Mouse (Mus musculus) frontal cortex, postnatal 25 days (tissue): Measurements from ENCODE around the gene Mmachc.

ENCODE experiments used
- DNase-seq, 2 experiments: peaks; one replicate each; pipeline ENCODE4 v3.0.0; 2022; ENCODE audit warnings: low spot score in 2 of 2

The Mmachc gene

DNA sequence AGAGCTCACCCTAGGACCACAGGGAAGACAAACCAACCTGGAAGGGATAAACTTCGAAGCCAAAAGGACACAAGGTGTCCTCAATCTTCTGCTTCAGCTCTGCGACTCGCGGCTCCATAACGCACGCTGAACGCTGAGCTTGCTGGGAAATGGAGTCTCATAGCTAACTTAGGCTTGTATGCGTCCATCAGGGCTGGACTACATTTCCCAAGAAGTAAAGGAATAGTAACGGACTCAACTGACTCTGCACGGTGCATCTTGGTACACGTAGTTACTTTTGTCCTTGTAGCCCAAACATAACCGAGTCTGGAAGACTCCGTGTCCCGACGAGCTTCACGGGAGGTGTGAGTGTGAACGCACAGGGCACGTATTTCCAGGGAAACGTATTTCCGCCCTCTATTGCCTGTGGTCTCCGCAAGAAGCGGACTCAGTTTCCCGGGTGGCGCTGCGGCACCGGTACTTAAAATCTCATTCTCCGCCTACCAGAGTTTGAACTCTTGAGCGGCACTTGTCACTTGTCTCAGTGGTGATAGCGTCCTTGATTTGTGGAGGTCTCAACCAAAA lies at the start of gene Mmachc, which contains the start of gene Ccdc163:
Mmachc (minus strand) TSS at position 206 of the 564 bp plus-strand sequence.
Ccdc163 (plus strand) TSS at position 309 of the 564 bp plus-strand sequence.
- peak; percentile 78 to 89 for DNase-seq

DNA sequence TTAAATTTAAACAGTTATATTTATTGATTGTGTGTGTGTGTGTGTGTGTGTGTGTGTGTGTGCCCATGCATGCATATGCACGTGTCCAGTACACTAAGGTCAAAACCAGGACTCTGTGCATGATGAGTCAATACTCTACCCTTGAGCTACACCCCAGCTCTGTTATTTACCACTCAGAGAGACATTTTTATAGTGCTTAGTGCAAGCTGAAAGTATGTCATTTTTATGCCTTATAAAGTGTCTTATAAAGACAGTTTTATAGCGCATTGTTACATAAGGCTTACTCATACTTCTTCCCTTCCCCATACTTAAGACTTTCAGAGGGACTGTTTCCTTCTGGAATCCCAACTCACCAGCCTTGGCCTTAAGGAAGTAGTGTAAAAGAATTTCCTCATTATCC lies 41.5 kb upstream of the Mmachc start:
- DNase-seq, result no peak

DNA sequence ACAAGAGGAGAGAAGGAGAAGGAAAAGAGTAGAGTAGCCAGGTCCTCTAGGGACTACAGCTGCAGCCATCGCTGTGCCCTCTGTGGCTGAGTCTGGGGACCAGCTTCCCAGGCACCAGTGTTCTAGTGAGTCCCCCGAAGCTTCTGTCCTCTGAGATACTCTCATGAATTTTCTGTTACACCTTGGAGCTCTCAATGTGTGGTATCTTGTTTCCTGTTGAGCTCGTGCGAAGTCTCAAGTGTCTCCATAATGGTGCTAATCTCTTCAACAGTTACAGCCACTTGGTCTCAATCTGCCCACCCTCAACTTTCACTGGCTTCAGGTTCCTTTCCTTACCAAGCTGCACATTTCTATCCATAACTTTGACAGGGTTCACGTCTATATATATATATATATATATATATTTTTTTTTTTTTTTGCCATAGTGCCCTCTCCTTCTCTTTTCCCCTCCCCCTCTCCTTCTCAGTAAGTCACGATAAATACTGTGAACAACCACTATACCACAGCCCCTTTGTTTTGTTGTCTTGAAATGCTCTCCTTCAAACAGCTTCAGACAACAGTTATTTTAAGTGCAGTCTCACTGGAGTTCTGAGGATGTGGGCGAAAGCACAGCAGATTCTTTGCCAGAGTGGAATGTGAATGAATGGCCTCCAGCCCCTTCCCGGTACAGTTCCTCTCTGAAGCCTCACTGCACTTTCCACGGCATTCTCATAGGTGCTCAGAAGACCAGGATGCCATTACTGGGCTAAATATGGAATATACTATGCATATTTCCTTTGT lies 31.0 kb upstream of the Mmachc start:
- no peak for DNase-seq

DNA sequence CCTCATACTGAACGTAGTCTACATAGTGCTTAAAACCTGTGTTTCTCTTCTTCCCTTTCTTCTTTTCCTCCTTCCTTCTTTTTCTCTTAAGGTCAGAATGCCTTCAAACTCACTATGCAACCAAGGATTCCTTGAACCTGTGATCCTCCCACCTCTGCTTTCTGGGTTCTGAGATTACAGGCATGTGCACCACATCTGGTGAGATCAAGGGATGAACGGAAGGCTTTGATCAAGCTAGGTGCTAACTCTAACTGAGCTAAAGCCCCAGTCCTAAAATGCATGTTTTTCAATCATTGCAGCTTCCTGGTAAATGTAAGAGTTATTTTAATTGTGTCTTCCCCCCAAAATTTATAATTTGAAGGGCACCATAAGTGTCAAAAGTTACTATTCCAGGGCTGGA lies 26.8 kb upstream of the Mmachc start:
- DNase-seq, result no peak

DNA sequence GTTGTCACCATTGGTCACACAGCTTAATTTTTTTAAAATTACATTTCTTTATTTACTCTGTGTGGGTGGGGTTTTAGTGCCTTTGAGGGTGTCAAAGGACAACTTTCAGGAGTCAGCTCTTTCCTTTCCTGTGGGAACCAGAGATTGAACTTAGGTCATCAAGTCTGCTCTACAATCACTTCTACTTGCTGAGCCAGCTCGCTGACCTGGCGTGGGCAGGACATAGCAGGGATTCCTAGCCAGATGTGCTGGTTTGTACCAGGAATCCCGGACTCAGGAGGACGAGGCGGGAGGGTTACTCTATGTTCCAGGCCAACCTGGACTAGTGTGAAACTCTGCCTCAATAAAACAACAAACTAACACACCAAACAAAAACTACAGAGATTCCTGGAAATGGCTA lies 24.1 kb upstream of the Mmachc start:
- DNase-seq, result no peak

DNA sequence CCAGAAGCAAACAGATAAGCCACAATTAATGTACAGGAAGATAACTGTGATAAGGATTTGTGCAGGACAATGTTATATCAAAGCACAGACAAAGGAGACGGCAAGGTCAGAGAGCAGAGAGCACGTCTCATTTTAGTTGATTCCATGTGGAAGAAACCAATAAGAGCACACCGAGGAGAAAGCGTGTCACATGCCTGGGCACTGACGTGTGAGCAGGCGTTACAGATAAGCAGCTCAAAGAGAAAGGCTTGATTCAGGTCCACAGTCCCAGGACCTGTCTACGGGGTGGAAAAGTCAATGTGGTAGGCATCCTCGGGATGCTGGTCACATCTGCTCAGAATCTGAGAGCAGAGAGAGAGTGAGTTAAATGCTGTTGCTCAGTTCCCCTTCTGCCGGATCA lies 22.9 kb upstream of the Mmachc start:
- no peak for DNase-seq

DNA sequence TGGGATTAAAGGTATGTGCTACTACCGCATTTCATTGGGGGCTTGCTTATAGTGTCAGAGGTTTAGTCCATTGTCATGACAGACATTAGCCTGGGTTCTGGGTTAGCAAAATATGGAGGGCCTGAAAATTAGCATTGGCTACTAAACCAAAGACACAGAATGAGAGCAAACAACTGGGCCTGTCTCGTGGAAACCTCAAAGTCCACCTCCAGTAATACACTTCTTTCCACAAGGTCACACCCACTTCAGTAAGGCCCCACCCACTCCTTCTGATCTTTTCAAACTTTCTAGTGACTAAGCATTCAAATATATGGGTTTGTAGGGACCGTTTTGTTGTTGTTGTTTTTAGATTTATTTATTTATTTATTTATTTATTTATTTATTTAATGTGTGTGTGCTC lies 21.3 kb upstream of the Mmachc start:
- no peak for DNase-seq

DNA sequence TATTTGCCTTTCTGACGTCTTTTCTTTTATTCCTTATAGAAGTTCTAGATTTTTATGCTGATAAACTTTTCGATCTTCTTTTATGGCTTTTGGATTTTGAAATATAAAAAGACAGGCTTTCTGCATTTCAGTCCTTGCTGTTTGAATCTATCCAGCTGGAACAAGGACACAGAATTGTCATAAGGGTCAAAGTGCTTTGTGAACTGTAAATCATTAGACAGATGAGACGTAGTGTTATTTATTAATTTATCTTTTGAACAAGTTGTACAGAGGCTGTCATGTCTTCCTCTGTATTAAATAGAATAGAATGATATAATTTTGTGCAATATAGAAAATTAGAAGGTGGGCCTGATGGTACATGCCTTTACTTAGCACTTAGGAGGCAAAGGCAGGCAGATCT lies 19.2 kb upstream of the Mmachc start:
- no peak for DNase-seq

DNA sequence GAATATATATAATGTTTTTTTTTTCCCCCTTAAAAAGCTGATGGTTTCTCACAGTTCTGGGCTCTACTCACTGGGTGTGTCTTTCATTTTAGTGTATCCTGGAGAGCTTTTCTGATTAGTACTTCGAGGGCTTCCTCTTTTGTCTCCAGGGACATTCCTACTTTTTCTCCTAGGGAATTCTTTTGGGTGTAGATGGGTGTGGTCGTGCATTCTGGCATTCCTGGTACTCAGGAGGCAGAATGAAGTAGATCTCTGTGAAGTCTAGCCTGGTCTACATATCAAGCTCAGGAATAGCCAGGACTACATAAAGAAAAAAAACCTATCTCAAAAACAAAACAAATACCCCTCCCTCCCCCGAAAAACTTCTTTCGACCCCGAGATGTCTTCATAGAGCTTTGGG lies 17.2 kb upstream of the Mmachc start:
- no peak for DNase-seq

DNA sequence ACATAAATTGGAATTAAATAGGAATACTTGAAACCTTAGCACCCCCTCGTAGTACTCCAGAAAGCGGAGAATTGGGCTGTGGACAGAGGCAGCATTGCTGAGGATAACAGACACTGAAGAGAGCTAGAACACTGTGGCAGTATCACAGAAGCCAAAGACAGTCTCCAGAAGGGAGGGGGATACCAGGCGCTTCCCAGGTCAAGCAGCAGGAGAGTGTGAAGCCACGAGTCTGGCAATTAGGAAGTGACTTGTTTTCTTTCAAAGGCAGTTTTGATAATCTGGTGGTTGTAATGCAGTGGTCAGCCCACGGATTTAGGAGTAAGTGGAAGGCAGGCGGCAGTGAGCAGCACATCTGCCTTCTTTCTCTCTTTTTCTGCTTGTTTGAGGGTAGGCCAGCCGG lies 14.0 kb upstream of the Mmachc start:
- DNase-seq, result no peak

DNA sequence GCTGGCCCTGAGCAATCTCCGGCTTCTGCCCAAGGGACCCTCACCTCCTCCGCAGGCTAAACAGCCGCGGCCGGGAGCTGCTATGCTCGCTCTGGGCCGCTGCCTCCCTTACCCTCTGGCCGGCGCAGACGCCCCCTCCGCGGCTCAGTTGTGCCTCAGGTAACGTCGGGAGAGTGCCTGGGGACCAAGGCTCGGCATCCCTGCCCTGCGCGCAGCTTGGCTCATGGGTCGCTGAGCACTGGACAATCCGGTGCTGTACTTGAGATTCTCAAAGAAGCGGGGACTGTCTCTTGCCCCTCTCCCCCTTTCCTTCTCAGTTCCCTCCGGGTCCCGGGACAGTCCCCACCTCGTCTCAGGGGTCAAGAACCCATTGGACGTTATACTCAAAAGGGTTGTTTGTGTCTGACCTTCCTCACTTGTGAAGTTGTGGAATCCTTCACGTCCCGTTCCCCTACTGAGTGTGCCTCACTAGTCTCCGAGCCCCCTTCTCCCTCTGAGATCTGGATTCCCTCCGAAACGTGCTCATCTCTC lies 13.0 kb upstream of the Mmachc start:
- no peak for DNase-seq

DNA sequence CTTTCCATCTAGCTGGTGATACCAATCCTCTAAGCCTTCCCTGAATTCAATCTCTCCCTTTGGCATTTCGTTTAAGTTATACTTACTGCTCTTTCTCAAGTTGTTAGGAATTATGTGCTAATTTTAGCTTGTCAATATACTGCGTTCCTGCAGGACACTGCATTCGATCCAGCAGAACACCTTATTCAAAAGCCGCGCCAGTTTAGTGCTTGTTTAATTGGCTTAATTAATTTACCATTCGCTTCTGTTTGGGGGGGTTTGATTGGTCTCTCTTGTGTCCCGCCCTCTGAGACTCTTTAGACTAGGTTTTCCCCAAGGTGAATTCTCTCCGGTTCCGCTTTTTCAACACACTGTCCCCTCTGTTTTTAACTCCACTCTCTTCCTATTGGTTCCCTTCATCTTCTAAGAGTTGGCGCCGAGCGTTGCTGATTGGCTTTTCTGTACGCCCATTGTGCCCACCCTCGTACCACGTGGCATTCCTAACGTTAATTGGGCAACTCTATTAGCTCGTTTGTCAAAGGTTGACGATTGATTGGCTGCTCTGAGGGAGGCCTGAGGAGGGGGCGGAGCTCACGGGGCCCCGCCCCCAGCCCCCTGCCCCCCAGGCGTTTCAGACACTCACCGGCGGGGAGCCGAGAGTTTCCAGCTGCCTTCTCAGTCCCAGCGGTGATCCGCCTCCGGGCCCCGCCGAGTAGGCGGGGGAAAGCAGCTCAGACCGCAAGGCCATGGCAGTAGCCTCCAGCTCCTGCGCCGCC lies 12.3 kb upstream of the Mmachc start, which contains the start of gene Tesk2:
Tesk2 (plus strand) TSS at position 606 of the 755 bp plus-strand sequence.
- DNase-seq, result peak; percentile 72 to 79

DNA sequence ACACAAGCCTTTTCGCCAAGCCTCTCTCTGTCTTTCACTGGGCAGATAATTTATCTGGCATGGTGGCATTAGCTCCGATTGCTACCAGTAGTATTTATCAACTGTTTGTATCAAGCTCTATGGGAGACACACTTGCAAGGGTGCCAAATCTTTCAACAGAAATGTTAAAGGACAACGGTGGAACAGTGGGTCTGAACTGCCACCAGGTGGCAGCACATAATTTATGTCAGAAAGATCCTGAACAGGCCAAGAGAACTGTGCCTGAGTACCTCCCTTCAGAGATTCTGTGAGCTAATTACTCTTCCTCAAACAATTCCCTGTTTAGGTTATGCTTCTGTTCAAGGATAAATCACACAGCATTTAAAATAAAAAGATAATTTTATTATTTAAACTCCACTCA lies 11.2 kb upstream of the Mmachc start:
- DNase-seq, result peak; percentile 25 to 45

DNA sequence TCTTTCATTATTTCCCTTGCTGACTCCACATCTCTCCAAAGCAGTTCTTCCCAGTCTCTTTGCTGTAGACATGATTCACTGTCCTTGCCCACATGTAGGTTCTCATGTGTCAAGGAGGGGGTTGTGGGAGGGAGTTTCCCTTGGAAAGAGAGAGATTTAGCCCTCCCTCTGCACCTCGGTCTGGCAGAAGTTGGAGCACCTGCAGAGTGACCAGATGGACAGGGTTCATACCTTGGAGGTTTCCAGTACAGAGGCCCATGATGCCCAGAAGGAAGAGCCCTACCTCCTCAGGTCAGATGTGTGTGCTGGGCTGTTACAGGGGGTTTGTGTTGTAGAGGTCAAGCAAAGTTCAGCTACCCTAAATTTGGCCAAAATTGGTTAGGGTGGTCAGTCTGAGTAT lies 4.3 kb upstream of the Mmachc start:
- DNase-seq, result no peak

DNA sequence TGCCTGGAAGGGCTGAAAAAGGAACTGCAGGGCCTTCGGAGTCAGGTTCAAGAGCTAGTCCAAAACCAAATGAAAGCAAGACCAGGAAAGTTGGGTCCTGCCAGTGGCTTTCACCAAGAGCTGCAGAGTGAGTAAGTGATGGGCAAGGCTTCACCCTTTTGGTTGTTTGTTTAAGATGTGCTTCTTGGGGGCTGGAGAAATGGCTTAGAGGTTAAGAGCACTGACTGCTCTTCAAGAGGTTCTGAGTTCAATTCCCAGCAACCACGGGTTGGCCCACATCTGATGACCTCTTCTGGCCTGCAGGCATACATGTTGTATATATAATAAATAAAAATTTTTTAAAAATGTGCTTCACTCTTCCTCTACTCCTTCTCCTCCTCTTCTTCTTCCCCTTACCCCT lies 1.9 kb upstream of the Mmachc start:
- no peak for DNase-seq

DNA sequence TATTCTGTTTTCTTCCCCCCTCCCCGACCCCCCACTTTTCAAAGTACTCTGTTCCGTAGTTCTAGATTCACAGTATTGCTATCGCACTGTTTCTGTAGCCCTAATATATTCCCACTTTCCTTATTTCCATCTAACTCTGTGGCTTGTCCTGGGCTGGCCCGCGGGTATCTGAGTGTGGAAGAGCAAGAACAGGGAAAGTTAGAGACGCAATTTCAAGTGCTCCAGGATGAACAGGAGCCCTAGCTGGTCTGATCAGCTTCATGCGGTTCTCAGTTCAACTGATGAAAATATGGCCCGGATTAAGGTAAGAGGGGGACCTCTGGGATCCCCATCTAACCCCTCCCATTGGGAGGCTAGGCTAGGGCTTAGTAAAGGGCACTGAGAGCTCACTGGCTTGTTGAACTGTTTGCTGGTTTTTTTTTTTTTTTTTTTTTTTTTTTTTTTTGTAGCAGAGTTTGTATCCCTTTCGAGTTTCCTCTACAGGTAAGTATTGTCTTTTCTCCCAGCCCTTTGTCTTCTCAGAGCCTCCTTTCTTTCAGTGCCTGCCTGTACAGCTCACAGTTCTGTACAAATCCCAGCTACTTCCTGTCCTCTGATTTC lies 685 bp upstream of the Mmachc start:
- no peak for DNase-seq

DNA sequence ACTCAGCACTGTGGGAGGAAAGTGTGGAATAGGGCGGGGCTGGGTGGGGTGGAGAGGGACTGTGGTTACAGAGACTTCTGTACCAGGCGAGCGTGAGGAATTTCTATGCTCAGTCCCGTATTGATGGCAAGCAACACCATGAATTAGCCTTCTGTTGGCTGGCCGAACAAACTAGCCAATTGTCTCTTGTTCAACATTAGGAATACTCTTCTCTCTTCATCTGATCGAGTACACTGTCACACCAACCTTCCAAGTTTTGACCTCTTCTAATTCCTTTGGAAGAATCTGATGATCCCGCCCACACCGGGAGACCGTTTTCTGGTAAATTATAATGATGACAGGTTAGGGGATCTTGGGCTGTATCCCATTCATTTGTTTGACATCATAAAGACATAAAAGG lies 540 bp downstream of the Mmachc start:
- peak in 1 of 2 experiments; percentile 18 for DNase-seq

DNA sequence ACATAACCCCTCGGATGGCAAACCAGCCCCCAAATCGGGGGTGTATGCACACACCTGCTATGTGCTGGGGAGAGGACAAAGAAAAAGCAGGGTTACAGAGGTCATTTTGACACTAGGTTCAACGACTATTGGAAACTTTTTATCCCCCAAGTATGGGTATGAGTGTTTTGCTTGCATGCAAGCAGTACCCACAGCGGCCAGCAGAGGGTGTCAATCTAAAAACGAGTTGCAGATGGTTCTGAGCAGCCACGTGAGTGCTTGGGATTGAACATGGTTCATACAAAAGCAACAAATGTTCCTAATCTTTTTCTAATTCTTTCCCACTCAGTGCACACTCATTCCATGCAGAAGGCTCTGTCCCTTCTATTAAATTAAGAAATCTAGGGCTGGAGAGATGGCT lies 4.4 kb downstream of the Mmachc start:
- peak; percentile 46 to 52 for DNase-seq

DNA sequence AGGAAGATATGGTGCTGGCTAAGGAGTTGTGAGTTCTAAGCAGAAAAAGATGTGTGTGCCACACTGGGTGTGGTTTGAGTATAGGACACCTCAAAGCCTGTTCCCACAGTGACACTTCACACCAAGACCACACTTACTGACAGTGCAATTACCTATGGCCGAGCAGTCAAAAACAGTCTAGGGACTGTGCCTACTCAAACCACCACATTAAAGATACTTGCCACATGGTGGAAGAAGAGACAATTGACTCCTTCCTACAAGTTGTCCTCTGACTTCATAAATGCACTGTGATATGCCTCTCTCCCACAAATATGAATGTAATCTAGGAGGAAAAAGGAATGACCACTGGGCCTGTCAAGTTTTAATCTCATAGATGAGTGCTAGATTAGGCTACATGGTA lies 7.2 kb downstream of the Mmachc start:
- DNase-seq, result no peak

DNA sequence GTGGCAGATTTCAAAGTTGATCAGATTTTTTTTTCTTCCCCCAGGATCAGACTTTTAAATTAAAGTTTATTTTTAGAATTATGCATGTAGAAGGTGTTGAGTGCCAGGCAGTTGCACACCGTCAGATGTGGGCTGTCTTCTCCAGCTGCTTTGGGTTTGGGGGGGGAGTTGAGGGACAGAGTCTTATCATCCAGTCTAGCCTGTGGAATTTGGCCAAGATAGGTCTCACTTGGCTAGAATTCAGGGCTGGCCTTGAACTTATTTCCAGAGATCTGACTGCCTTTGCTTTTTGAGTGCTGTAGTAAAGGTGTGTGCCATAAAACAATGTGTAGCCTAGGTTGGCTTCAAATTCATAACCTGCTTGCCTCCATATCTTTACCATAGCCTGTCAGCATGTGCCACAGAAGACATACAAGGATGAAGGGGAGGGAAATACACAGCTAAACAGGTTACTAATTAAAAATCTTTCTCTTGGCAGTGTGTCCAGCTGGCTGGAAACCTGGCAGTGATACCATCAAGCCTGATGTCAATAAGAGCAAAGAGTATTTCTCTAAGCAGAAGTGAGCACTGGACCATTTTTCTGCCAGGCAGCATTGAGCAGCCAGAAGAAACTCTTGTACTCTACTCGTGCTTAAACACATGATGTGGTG lies 9.4 kb downstream of the Mmachc start:
- DNase-seq, result no peak

DNA sequence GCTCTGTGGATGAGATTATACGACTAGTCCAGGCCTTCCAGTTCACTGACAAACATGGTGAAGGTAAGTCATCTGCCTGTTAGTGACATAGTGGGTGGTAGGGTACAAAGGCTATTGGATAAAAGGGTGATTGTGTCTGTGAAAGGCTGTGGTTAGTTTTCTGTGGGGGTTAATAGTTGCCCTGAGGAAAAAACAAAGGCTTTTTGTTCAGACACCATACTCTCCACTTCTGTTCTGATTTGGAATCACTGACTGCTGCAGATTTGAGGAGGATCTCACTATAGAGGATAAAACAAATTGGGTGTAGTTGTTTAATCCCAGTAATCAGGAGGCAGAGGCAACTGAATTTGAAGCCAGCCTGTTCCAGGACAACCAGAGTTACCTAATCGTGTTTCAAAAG lies 14.4 kb downstream of the Mmachc start:
- no peak for DNase-seq

DNA sequence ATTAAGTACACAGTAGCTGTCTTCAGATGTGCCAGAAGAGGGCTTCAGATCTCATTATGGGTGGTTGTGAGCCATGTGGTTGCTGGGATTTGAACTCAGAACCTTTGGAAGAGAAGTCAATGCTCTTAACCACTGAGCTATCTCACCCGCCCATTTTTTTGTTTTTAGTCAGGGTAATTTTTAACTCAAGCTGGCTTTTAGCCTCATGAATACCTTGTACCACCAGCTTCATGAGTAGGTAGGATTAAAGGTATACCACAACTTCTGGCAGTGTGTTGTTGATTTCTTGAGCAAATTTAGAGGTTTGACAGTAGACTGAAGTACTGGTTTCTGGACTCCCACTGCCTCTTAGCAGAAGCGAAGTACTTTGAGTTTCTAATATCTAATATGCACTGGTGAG lies 16.1 kb downstream of the Mmachc start:
- no peak for DNase-seq
